Mouse (Mus musculus) lung, adult 2 months (tissue): Measurements from ENCODE around the gene Sorbs1. TPM values are rescaled to one million over a fixed set of nuclear protein-coding genes. Genes with fewer than 3 reads are reported as not detected.
A peak's percentile ranks its signal among the peaks of the same experiment; 100 is the strongest.

Source experiments
- DNase-seq: peaks from one replicate; pipeline ENCODE4 v3.0.0; 2022
- H3K4me1 ChIP-seq: fragments of 200-500 bp; 2 replicates; pipeline ENCODE4 v1.6.1; 2011; ENCODE audit warnings: low read length; ENCODE audit not compliant: control insufficient read depth, insufficient read depth
- H3K4me3 ChIP-seq: fragments of 200-500 bp; replicated peaks from 2 replicates; pipeline ENCODE3; 2011; ENCODE audit warnings: low read depth, mild to moderate bottlenecking, control low read depth, low read length; ENCODE audit errors: extremely low read depth
- CTCF ChIP-seq: fragments of 200-500 bp; IDR thresholded peaks from 2 replicates; pipeline ENCODE4 v1.5.1; 2011; ENCODE audit warnings: mild to moderate bottlenecking, low read length, control low read depth; ENCODE audit not compliant: insufficient read depth
- POLR2A ChIP-seq: fragments of 200-500 bp; IDR thresholded peaks from 2 replicates; pipeline ENCODE4 v1.6.1; 2011; ENCODE audit warnings: low read depth, mild to moderate bottlenecking, control low read depth, low read length, borderline replicate concordance; ENCODE audit errors: extremely low read depth
- WGBS: fragments of 180-500 bp; shearing (Covaris S2); methylation state at CpG from one replicate; pipeline ENCODE4 v1.1.7; 2018; 5-methylcytosine and 5-hydroxymethylcytosine counted together
- polyA plus RNA-seq: library from polyadenylated mRNA; depleted of rRNA; stranded (reverse); fragments of >200 nt; gene quantifications from 2 replicates; pipeline ENCODE4 v1.2.3, GENCODE M21; 2012

The Sorbs1 gene
- polyA plus RNA-seq, 1 experiment, result 43.4 TPM

- TF ChIP-seq CTCF (no peak), POLR2A (no peak)
- peaks cover 3% of the 10 kb centered on the region; the same call in 1 of the 2 replicates for H3K4me1 ChIP-seq
- H3K4me3 ChIP-seq, result no peak overlapping the region
- no peak for DNase-seq
- 67% methylated on average over 3 of the region's 3 CpGs for WGBS
Measured at GRCm38 (mm10) chr19:40386916-40387315, 126.7 kb downstream of the Sorbs1 start.

- 86% methylated on average over 3 of the region's 3 CpGs for WGBS
- H3K4me1 ChIP-seq, result no peaks in the 10 kb centered on the region
- DNase-seq, result no peak
- TF ChIP-seq CTCF, result no peak
- no peak for TF ChIP-seq POLR2A
- no peak overlapping the region for H3K4me3 ChIP-seq
Measured at GRCm38 (mm10) chr19:40385334-40385733, 128.2 kb downstream of the Sorbs1 start.

DNA sequence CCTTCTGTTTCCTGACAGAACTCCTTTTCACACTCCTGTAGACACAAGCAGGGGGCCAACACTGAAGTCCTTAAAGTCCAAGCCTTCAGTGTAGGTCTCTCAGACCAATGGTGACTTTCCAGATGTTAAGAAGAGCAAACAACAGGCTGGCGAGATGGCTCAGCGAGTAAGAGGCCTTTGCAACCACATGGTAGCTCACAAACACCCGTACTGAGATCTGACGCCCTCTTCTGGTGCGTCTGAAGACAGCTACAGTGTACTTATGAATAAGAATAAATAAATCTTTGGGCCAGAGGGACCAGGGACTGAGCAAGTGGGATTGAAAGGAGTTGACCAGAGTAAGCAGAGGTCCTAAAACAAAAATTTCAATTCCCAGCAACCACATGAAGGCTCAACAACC lies 129.6 kb downstream of the Sorbs1 start:
- H3K4me3 ChIP-seq, result no peak overlapping the region
- no peaks in the 10 kb centered on the region for H3K4me1 ChIP-seq
- TF ChIP-seq CTCF (peak; percentile 23; the same call in 1 of the 2 replicates), POLR2A (no peak)
- no peak for DNase-seq
- WGBS, result 48% methylated on average over 5 of the region's 5 CpGs

DNA sequence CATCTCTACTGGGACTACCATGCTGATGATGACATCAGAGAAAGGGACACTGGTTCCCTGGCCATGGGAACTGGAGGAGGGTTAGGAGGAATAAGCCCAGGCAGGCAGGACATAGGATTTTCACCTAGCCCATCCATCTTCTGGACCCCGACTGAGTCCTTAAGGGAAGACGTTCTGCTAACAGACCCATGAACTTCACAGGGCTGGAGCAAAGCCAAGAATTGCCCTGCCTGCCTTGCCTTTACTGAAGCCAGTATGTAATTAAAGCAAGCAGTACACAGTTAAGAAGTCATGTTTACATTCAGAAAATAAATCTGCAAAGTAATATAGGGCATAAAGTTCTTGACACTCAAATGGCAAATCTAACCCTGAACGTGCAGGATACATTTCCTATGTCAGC lies 132.9 kb downstream of the Sorbs1 start:
- WGBS, result 38% methylated on average over 3 of the region's 3 CpGs
- no peak for TF ChIP-seq POLR2A
- no peak for TF ChIP-seq CTCF

GRCm38 (mm10) chr19:40380005-40380404 lies 133.6 kb downstream of the Sorbs1 start:
- TF ChIP-seq POLR2A (no peak), CTCF (no peak)
- DNase-seq, result no peak
- Histone ChIP-seq H3K4me3 (no peak overlapping the region), H3K4me1 (peaks cover 2% of the 10 kb centered on the region; the same call in 1 of the 2 replicates)
- WGBS, result 37% methylated on average over 6 of the region's 6 CpGs

More for the DNA sequence above, 132.9 kb downstream of the Sorbs1 start:
- Histone ChIP-seq H3K4me3 (no peak overlapping the region), H3K4me1 (no peaks in the 10 kb centered on the region)
- DNase-seq, result no peak

- no peak overlapping the region for H3K4me3 ChIP-seq
- 87% methylated on average over 4 of the region's 4 CpGs for WGBS
- TF ChIP-seq CTCF, result no peak
- no peak for TF ChIP-seq POLR2A
- no peak for DNase-seq
- H3K4me1 ChIP-seq, result peaks cover 2% of the 10 kb centered on the region; the same call in 1 of the 2 replicates
Measured at GRCm38 (mm10) chr19:40379081-40379480, 134.5 kb downstream of the Sorbs1 start.

GRCm38 (mm10) chr19:40377632-40378031 lies 135.9 kb downstream of the Sorbs1 start:
- 72% methylated on average over 14 of the region's 14 CpGs for WGBS
- DNase-seq, result no peak

DNA sequence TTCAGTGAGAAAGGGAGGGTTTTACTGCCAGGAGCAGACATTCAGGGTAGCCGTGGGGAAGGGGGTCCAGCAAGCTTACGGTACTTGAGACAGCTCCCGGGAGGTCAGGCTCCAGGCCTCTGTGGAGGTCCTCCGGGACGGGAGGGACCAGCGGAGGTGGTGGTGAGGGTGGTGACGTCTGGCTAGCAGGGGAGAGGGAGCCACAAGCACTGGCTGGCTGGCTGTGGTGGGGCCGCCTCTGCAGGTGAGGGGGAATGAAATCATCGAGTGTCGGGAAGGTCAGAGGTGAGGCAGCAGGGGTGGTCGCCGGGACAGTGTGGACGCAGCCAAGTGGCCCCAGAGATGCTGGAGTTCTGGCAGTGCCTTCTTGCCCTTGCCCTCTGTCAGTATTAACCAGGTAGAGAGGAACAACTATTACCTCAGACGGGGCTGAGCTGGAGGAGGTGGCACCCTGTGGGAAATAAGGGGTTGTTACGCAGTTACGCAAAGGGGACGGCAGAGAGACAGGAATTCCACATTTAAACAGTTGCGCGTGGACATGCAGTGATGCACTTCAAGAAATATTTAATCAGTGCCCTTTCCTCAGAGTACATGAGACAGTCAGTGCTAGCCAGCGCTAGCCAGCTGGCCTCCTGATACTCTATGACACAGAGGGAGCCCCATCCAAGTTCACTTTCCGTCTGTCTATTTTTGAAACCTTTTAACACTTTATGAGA lies 136.9 kb downstream of the Sorbs1 start:
- Histone ChIP-seq H3K4me3 (no peak overlapping the region), H3K4me1 (peaks cover 2% of the 10 kb centered on the region; the same call in 1 of the 2 replicates)
- no peak for TF ChIP-seq POLR2A
- TF ChIP-seq CTCF, result no peak
- DNase-seq, result no peak
- WGBS, result 67% methylated on average over 21 of the region's 21 CpGs

More at GRCm38 (mm10) chr19:40377632-40378031, 135.9 kb downstream of the Sorbs1 start:
- no peak overlapping the region for H3K4me3 ChIP-seq
- TF ChIP-seq POLR2A (no peak), CTCF (no peak)
- H3K4me1 ChIP-seq, result peaks cover 2% of the 10 kb centered on the region; the same call in 1 of the 2 replicates

GRCm38 (mm10) chr19:40374720-40375119 lies 138.9 kb downstream of the Sorbs1 start:
- Histone ChIP-seq H3K4me3 (no peak overlapping the region), H3K4me1 (peaks cover 7% of the 10 kb centered on the region)
- DNase-seq, result no peak
- TF ChIP-seq CTCF (no peak), POLR2A (no peak)
- 95% methylated on average over 2 of the region's 2 CpGs for WGBS

DNA sequence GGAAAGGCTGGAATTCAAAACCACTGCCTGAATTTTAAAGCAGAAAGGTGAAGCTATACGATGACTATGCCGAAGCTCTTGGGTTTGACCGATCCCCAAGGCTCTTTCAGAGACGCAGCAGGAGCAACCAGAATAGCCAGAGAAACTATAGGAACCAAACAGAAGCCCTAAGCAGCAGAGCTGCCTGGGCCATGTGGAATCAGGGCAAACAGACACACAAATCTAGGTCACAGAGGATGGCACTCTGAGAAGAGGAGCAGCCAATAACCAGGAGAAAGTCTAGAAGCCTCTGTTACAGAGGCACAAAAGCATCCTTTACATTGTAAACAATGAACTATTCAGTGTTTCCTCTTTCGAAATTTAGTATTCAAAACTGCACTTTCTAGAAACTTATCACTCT lies 140.9 kb downstream of the Sorbs1 start:
- no peak for DNase-seq
- WGBS, result 90% methylated on average over 5 of the region's 5 CpGs
- TF ChIP-seq POLR2A, result no peak
- no peak for TF ChIP-seq CTCF
- Histone ChIP-seq H3K4me1 (peaks cover 14% of the 10 kb centered on the region), H3K4me3 (no peak overlapping the region)
